Mouse (Mus musculus) myocyte (in vitro differentiated cells): Measurements from ENCODE around the gene Rwdd2b.

ENCODE experiments used
- POLR2A ChIP-seq: IDR thresholded peaks from one replicate; pipeline ENCODE4 v1.6.1; 2011; ENCODE audit warnings: low read depth, mild to moderate bottlenecking, control low read depth, moderate library complexity; ENCODE audit not compliant: insufficient read length
- POLR2AphosphoS2 ChIP-seq: IDR thresholded peaks from one replicate; pipeline ENCODE4 v1.6.1; 2011; ENCODE audit warnings: low read depth, control low read depth; ENCODE audit not compliant: insufficient read length
- TCF12 ChIP-seq: IDR thresholded peaks from one replicate; pipeline ENCODE4 v1.6.1; 2011; ENCODE audit warnings: mild to moderate bottlenecking, control low read depth; ENCODE audit not compliant: poor library complexity, insufficient read depth, severe bottlenecking
- USF1 ChIP-seq: IDR thresholded peaks from one replicate; pipeline ENCODE4 v1.6.1; 2011; ENCODE audit warnings: low read depth, mild to moderate bottlenecking, control low read depth, moderate library complexity

DNA sequence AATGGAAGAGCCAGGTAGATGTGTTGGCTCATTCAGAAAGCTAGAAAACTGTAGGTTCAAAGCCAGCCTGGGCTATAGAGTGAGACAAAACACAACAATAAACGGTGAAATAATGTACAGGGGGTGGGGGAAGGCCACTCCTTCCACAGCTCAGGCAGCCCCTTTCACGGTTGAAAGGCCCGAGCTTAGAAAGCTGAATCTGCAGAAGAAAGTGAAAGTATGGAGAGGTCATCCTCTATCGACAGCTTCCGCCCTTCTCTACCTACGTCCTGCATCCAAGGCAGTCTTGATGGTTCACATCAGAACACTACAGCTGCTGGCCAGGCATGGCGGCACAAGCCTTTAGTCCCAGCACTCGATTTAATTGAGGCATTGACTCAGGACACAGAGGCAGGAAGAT is 1.7 kb downstream of the Rwdd2b start:
- TF ChIP-seq POLR2A (no peak), TCF12 (no peak), POLR2AphosphoS2 (no peak), USF1 (no peak)
